Mouse (Mus musculus): ENCODE data around the gene Ankub1.

GRCm38 (mm10) chr3:57611776-57612175, 80.8 kb downstream of the Ankub1 start:
- TF ChIP-seq GATA1 (IDR thresholded peaks at IDR 0.05; ENCODE audit: borderline replicate concordance, low read length) (no peak), CTCF (IDR thresholded peaks at IDR 0.05; ENCODE audit: low read depth, low read length) (no peak)
